Mouse (Mus musculus): ENCODE measurements around the gene Zbtb21. TPM values are rescaled to one million over a fixed set of nuclear protein-coding genes. Genes with fewer than 3 reads are reported as not detected.

Gene Zbtb21
- total RNA-seq, 2 experiments from 2014 or later, result 20.8 to 21.1 TPM

- no peak for DNase-seq (ENCODE audit: low spot score in 2 of 2)
- intact Hi-C loops (cut with DNase I), result no loop called here
Observed at GRCm38 (mm10) chr16:97907496-97907895, 54.9 kb downstream of the Zbtb21 start.

GRCm38 (mm10) chr16:97906337-97906736, 56.1 kb downstream of the Zbtb21 start:
- intact Hi-C loops (cut with DNase I), result no loop called here
- no peak for DNase-seq (ENCODE audit: low spot score in 2 of 2)

GRCm38 (mm10) chr16:97905449-97905991, 56.9 kb downstream of the Zbtb21 start:
- no peak for DNase-seq (ENCODE audit: low spot score in 2 of 2)
- intact Hi-C loops (cut with DNase I), result no loop called here

- DNase-seq (ENCODE audit: low spot score in 2 of 2), result no peak
- intact Hi-C loops (cut with DNase I), result no loop called here
Observed at GRCm38 (mm10) chr16:97904035-97904434, 58.4 kb downstream of the Zbtb21 start.

GRCm38 (mm10) chr16:97897346-97898024, 64.9 kb downstream of the Zbtb21 start:
- intact Hi-C loops (cut with DNase I), result no loop called here
- peak in 1 of 2 experiments; percentile 36 for DNase-seq (ENCODE audit: low spot score in 2 of 2)

Other genes with a start within 250 kb of the Zbtb21 start
- gene Ripk4, start 198.8 kb downstream of the Zbtb21 start, total RNA-seq (2021), result under 1 TPM in 1 of 2 experiments, not detected in 1; 0.22 TPM
- 10 to 100 TPM; 16.9 to 20.9 TPM for gene Prdm15, start 110.8 kb downstream of the Zbtb21 start, total RNA-seq (2021)
- gene C2cd2, start within 50 bp of the Zbtb21 start, total RNA-seq (2021), result 10 to 100 TPM; 17.4 to 22.7 TPM
- gene B230307C23Rik, start 34.7 kb upstream of the Zbtb21 start, total RNA-seq (2021), result 10 to 100 TPM; 24.2 to 27.4 TPM
- 1 to 10 TPM; 8.1 to 8.5 TPM for gene A630089N07Rik, start 119.8 kb upstream of the Zbtb21 start, total RNA-seq (2021)